Mouse (Mus musculus) limb, embryonic 12.5 days (tissue): ENCODE data around the gene Srrm4. TPM values are rescaled to one million over a fixed set of nuclear protein-coding genes. Genes with fewer than 3 reads are reported as not detected.

Source experiments
- ATAC-seq: fragments of 200-750 bp; cut with Nextera tagmentation; 2 replicates; pipeline ENCODE4 v1.8.0; 2017; ENCODE audit warnings: low read depth, moderate TSS enrichment; ENCODE audit not compliant: insufficient number of reproducible peaks, insufficient read depth, low FRiP score, low TSS enrichment
- H3K27ac ChIP-seq: fragments of 300-500 bp; sonication (generic); 2 replicates; pipeline ENCODE4 v1.5.1; 2016; ENCODE audit warnings: mild to moderate bottlenecking, moderate library complexity
- H3K27me3 ChIP-seq: fragments of 300-500 bp; sonication (generic); 2 replicates; pipeline ENCODE4 v1.6.1; 2016; ENCODE audit warnings: mild to moderate bottlenecking, moderate library complexity
- H3K36me3 ChIP-seq: fragments of 300-500 bp; sonication (generic); 2 replicates; pipeline ENCODE4 v1.6.1; 2016; ENCODE audit warnings: mild to moderate bottlenecking, moderate library complexity
- H3K4me1 ChIP-seq: fragments of 300-500 bp; sonication (generic); replicated peaks from 2 replicates; pipeline ENCODE4 v1.6.1; 2016
- H3K4me2 ChIP-seq: fragments of 300-500 bp; sonication (generic); 2 replicates; pipeline ENCODE4 v1.6.1; 2016; ENCODE audit warnings: mild to moderate bottlenecking, moderate library complexity
- H3K4me3 ChIP-seq: fragments of 300-500 bp; sonication (generic); replicated peaks from 2 replicates; pipeline ENCODE4 v1.5.1; 2016; ENCODE audit warnings: mild to moderate bottlenecking
- H3K9ac ChIP-seq: fragments of 300-500 bp; sonication (generic); replicated peaks from 2 replicates; pipeline ENCODE4 v1.6.1; 2016; ENCODE audit warnings: mild to moderate bottlenecking, moderate library complexity
- H3K9me3 ChIP-seq: fragments of 300-500 bp; sonication (generic); 2 replicates; pipeline ENCODE4 v1.6.1; 2016; ENCODE audit warnings: mild to moderate bottlenecking, moderate library complexity
- WGBS: fragments of 180-500 bp; shearing (Covaris S2); methylation state at CpG from one replicate; pipeline ENCODE4 v1.1.7; 2016; 5-methylcytosine and 5-hydroxymethylcytosine counted together
- polyA plus RNA-seq: library from polyadenylated mRNA; unstranded; fragments of >200 nt; fragmentation: Nextera tagmentation; extraction: Ambion mirVana; gene quantifications from 2 replicates; pipeline ENCODE4 v1.2.1, GENCODE M21; 2016

Gene Srrm4
- polyA plus RNA-seq, 1 experiment from 2014 or later = 0.09 TPM

DNA sequence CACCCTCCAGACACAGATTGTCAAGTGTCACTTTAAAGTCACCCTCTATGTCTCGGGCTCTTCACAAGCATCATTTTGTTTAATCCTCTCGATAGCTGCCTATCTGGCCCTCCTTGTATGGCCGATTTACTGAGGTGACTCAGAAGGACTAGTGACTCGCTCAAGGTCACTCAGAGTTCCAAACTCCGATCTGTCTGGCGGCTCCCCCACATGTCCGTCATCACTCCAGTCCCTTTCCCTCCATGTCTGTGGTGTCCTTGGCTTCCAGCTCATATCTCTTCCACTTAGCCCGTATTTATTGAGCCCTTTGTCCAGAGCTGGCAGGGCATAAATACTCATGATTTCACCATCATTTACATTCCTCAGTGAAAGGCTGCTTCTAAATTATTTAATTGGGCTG lies 140.7 kb downstream of the Srrm4 start:
- Histone ChIP-seq H3K9ac (no peak overlapping the region), H3K27me3 (peaks cover 45% of the 10 kb centered on the region), H3K4me2 (no peak overlapping the region), H3K4me3 (no peak overlapping the region), H3K9me3 (no peaks in the 10 kb centered on the region), H3K27ac (no peak overlapping the region), H3K36me3 (no peaks in the 10 kb centered on the region), H3K4me1 (peaks cover 22% of the 10 kb centered on the region)
- ATAC-seq = no peak
- WGBS = 89% methylated on average over 8 of the region's 8 CpGs

DNA sequence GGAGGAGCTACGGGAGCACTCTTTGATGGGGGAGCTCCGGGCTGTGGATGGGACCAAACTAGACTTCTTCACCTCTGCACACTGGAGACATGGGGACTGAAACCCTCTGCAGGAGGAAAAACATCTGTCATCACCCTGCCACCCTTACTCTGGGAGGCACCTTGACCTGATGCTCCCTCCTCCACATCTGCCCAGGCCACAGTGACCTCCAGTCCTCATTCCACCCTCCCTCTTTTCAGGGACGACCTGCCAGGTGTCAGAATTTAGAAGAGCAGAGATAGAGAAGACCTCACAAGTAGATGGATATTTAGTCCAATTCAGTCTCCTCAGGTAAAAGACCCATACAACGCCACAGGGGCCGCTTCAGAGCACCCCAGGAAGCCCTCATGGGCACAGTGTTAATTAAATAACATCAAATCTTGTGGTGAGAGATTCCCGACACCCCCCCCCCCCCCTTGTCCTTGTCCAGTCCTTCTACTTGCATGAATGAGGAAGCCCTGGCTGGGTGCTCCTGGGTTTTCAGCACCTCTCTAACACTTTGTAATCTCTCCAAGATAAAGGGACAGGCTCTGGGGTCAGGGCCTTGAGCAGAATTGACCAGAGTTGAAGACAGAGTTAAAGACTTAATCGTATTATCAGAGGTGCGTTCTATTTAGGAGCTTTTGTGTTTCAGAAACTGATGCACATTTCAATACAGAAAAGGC lies 141.9 kb downstream of the Srrm4 start:
- ATAC-seq = no peak
- H3K4me3 ChIP-seq = no peak overlapping the region
- no peak overlapping the region for H3K27ac ChIP-seq
- H3K36me3 ChIP-seq = no peaks in the 10 kb centered on the region
- H3K4me1 ChIP-seq = peaks cover 22% of the 10 kb centered on the region
- 0 out of 2 replicates have a peak overlapping the region, but pooled peaks have one; percentile 40 for H3K4me2 ChIP-seq
- H3K9me3 ChIP-seq = no peaks in the 10 kb centered on the region
- 54% methylated on average over 8 of the region's 8 CpGs for WGBS
- no peak overlapping the region for H3K9ac ChIP-seq
- peaks cover 45% of the 10 kb centered on the region for H3K27me3 ChIP-seq

DNA sequence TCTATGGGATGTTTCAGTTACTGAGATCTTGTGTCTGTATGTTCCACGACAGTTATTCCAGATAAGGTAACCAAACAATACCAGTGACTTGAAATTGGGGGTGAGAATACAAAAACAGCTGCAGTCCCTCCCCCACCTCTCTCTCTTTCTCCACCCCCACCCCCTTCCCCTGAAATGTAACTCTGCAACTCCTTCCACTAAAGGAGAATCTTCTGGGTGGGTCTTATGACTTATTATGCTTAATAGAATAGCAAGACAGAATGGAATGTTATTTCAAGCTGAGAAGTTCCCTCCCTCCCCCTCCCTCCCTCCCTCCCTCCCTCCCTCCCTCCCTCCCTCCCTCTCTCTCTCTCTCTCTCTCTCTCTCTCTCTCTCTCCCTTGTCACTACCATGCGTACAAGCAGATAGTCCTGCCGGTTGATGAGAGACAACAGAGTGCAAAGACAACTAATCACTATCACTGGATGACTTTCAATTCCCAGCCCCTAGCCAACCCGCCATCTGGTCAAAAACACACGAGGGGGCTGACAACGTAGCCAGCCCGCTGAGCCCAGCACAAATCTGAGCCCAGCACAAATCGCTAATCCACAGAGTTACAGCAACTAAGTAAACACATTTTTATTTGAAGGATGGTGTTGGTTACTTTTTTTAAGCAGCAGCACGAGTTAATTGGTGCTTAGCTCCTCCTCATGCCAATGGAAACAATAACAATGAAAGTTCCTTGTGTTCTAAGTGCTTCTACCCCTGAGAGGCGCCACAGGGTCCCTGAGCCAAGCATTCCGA lies 143.0 kb downstream of the Srrm4 start:
- H3K27me3 ChIP-seq = peaks cover 54% of the 10 kb centered on the region
- WGBS = 6% methylated on average over 11 of the region's 11 CpGs

DNA sequence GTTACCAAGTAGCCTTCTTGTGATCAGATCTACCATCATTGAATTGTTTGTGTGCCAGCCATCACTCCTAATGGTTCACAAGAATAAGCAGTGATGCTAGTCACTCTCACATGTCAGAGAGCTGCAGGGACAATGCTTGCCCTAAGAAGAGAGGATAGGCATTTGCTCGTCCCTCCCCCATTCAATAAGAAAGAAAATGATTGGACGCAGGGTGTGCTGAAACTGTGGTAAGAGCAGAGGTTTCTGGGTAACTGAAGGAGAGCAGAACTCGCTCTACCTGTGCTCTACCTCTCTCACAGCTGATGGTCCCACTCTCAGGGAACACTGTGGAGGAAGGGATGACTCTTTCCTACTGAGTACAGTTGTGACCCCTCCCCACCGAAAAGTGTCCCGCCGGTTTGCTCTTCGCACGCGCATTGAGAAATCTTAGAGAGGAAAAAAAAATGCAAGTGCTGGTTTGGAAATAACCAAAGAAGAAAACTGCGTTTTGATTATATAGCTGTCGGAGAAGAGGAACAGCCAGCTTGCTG lies 143.7 kb downstream of the Srrm4 start:
- WGBS = 53% methylated on average over 11 of the region's 11 CpGs
- Histone ChIP-seq H3K4me2 (0 out of 2 replicates have a peak overlapping the region, but pooled peaks have one; percentile 40), H3K4me3 (no peak overlapping the region), H3K9me3 (no peaks in the 10 kb centered on the region), H3K9ac (no peak overlapping the region), H3K27me3 (peaks cover 58% of the 10 kb centered on the region), H3K36me3 (no peaks in the 10 kb centered on the region), H3K4me1 (peaks cover 17% of the 10 kb centered on the region), H3K27ac (no peak overlapping the region)
- ATAC-seq = no peak

More for the DNA sequence above, 143.0 kb downstream of the Srrm4 start:
- Histone ChIP-seq H3K27ac (no peak overlapping the region), H3K4me1 (peaks cover 22% of the 10 kb centered on the region), H3K4me3 (no peak overlapping the region), H3K9ac (no peak overlapping the region), H3K36me3 (no peaks in the 10 kb centered on the region), H3K4me2 (peak overlapping the region; percentile 40), H3K9me3 (no peaks in the 10 kb centered on the region)
- no peak for ATAC-seq

DNA sequence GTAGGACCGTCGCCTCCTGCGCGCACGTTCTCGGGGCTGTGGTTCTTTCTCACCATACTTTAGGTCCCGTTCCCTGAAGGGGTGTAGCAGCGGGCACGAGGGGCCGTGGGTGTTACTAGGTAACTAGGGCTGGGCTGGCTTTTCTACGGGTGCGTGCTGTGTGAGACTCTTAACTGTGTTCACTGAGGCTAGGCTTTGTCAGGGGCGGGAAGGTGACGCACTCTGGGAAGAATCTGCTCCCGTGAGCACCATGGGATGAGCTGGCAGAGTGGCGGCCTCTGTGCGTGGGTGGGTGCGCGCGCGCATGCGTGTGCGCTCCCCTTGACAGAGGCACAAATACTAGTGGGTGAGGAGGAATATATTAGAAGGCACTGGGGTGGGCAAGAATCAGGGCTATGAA lies 145.1 kb downstream of the Srrm4 start:
- Histone ChIP-seq H3K27ac (no peak overlapping the region), H3K4me1 (peaks cover 17% of the 10 kb centered on the region), H3K9ac (no peak overlapping the region), H3K36me3 (no peaks in the 10 kb centered on the region), H3K4me3 (no peak overlapping the region), H3K9me3 (no peaks in the 10 kb centered on the region), H3K27me3 (peaks cover 58% of the 10 kb centered on the region), H3K4me2 (no peak overlapping the region)
- 52% methylated on average over 23 of the region's 23 CpGs for WGBS
- ATAC-seq = no peak

DNA sequence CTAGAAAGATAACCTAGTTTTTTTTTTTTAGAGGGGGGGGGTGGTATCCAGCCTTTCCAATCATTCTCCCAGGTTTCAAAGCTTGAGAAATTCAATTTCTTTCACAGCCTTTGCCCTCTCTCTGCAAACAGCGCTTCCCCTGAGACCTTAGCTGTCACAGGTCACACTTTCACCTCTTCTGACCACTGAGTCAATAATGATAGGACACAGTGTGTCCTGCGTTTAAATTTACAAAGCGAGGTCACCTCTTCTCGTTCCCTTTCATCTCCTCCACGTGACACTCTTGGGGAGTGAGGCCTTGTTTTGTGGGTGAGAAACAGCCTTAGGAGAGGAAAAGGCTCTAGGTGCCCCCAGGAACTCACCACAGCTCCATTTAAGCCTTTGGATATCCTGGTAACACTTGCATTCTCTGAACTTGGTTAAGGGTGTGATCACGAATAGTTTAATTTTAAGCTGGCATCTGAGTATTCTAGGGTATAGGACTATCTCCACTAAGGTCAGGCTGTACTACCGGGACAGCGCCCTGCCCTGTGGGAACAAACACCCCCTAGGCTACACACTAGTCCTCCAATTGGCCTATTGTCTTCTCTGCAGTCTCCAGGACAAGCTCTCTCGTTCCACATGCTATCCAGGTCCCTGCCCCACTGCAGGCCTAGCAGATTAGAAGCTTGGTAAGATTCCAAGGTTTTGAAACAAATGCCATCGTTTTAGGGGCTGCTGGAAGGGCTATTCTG lies 145.8 kb downstream of the Srrm4 start:
- no peak for ATAC-seq
- Histone ChIP-seq H3K36me3 (no peaks in the 10 kb centered on the region), H3K9me3 (no peaks in the 10 kb centered on the region), H3K27ac (no peak overlapping the region), H3K27me3 (peaks cover 60% of the 10 kb centered on the region), H3K4me3 (no peak overlapping the region), H3K4me2 (no peak overlapping the region), H3K9ac (no peak overlapping the region), H3K4me1 (peaks cover 17% of the 10 kb centered on the region)
- WGBS = 38% methylated on average over 10 of the region's 10 CpGs

DNA sequence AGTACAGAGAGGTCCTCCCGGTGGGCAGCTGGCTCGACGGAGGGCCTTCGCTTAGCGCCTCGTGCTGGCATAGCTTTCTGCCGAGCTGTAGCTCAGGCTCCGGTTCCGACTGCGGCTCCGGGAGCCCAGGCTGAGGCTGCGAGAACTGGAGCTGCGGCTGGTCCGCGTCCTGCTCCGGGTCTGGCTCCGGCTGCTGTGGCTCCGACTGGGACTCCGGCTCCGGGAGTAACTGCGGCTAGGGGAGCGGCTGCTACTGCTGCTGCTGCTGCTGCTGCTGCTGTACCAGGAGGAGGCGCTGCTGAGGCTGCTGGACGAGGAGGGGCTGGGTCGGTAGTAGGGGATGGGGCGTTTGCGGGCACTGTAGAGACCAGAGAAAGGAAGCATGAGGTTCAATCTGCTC lies 147.1 kb downstream of the Srrm4 start:
- H3K4me2 ChIP-seq = no peak overlapping the region
- H3K4me3 ChIP-seq = no peak overlapping the region
- no peaks in the 10 kb centered on the region for H3K36me3 ChIP-seq
- peaks cover 16% of the 10 kb centered on the region for H3K4me1 ChIP-seq
- H3K27ac ChIP-seq = no peak overlapping the region
- no peak for ATAC-seq
- no peak overlapping the region for H3K9ac ChIP-seq
- 65% methylated on average over 26 of the region's 27 CpGs for WGBS
- H3K27me3 ChIP-seq = peaks cover 51% of the 10 kb centered on the region
- no peaks in the 10 kb centered on the region for H3K9me3 ChIP-seq

DNA sequence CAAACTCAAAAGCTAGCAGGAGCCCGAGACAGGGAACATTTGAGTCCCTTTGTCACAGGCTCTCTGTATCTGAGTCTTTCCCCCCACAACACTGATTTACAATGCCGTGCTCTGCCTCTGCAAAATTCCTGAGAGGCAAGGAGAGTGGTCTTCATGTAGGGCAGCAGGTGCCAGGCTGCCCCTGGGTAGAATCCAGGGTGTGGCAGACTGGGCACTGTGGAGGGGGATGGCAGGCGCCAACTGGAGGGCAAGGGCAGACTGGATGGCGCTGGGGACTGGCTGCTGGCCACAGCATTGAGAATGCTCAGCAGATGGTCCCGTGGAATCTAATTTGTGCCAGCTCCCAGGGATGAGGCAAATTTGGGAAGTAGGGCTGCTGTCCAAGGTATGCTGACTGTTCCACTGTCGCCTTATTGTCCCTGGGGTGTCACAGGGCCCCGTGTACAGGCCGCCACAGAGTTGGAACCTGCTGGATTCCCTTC lies 148.1 kb downstream of the Srrm4 start:
- 82% methylated on average over 8 of the region's 8 CpGs for WGBS
- ATAC-seq = no peak
- no peak overlapping the region for H3K4me3 ChIP-seq
- H3K9me3 ChIP-seq = no peaks in the 10 kb centered on the region
- H3K36me3 ChIP-seq = no peaks in the 10 kb centered on the region
- no peak overlapping the region for H3K27ac ChIP-seq
- peaks cover 45% of the 10 kb centered on the region for H3K27me3 ChIP-seq
- H3K4me1 ChIP-seq = peaks cover 6% of the 10 kb centered on the region; the same call in 1 of the 2 replicates
- no peak overlapping the region for H3K9ac ChIP-seq
- H3K4me2 ChIP-seq = no peak overlapping the region

DNA sequence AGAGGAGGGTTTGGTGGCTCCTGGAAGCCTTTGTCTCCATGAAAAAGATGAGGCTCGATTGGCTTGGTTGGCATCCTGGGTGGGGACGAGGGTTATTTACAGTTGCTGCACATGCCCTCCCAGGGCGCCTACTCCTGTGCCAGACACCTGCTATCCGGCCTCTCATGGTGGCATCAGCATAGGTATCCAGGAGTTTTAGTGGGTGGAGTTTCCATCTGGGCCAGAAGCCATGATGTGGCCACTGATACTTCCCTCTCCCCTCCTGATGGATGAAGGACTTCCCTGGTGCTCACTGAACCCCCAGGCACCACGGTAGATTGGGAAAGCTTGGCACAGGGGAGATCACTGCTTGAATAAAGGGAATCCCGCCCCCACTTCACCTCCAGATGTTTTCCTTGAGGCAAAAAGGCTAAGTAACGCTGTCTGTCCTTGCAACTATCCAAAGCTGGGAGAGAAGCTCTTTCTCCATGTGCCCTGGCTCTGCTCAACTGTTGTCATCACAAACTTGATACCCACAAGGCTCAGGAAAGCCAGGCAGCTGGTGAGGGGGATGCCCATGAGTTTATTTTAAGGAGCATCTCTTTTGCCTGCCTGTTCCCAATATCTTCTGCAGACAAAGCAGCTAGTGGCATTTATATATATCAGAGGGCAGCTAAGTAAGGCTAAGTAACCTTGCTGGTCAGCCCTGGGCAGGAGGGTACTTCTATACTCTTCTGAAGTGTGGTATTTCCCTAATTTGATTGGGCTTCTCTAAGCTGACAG lies 148.7 kb downstream of the Srrm4 start:
- no peak overlapping the region for H3K4me3 ChIP-seq
- H3K36me3 ChIP-seq = no peaks in the 10 kb centered on the region
- H3K9me3 ChIP-seq = no peaks in the 10 kb centered on the region
- WGBS = 82% methylated on average over 7 of the region's 7 CpGs
- H3K27ac ChIP-seq = no peak overlapping the region
- H3K27me3 ChIP-seq = peaks cover 40% of the 10 kb centered on the region
- H3K4me2 ChIP-seq = no peak overlapping the region
- H3K4me1 ChIP-seq = no peaks in the 10 kb centered on the region
- no peak overlapping the region for H3K9ac ChIP-seq
- ATAC-seq = no peak

DNA sequence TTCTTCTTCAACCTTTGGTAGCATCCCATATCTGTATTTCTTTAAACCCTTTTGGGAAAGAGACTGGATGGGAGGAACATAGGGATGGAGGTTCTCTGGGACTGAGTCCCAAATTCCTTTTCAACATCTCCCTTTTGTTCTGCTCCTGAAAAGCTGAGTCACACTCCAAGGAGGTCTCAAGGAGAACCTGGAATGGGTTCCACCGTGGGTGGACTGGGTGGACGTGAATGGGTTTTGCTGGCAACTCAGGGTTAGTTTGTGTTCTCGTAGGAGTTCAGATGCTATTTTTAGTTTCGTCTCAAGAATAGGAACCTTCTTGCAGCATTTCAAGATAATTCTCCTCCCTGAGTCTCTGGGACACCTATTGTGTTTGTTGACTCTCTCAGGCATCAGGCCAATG lies 151.4 kb downstream of the Srrm4 start:
- no peak for ATAC-seq
- Histone ChIP-seq H3K27me3 (peaks cover 21% of the 10 kb centered on the region), H3K9me3 (no peaks in the 10 kb centered on the region), H3K36me3 (no peaks in the 10 kb centered on the region), H3K27ac (no peak overlapping the region), H3K4me3 (no peak overlapping the region), H3K9ac (no peak overlapping the region), H3K4me2 (no peak overlapping the region), H3K4me1 (no peaks in the 10 kb centered on the region)
- 86% methylated on average over 4 of the region's 4 CpGs for WGBS
